In genomic region chr14:88466416-88466815, GRCm38 (mm10) we compare ENCODE assay signal across 14 mouse cellular contexts. TPM values are rescaled to one million over a fixed set of nuclear protein-coding genes. Genes with fewer than 3 reads are reported as not detected.
DNase-seq lines count a peak whose midpoint lies in the region; ATAC-seq and TF ChIP-seq lines count a peak whose summit lies in the region.
"Had no signal": no experiment of that assay in that cellular context is flagged by ENCODE, and none has a peak within 500 bp of the region (broad histone marks: within the 10 kb centered on the region; RNA-seq: fewer than 3 reads in every experiment).

No protein-coding gene starts in this region.

- no peak overlapping the region for H3K4me3 ChIP-seq in lung, postnatal 0 days (ENCODE audit: low read depth, low read length)
- no peak overlapping the region for H3K4me3 ChIP-seq in midbrain, embryonic 15.5 days
- H3K4me3 ChIP-seq: embryonic facial prominence, embryonic 12.5 days; heart, embryonic 12.5 days; limb, embryonic 12.5 days; myocyte; stomach, embryonic 15.5 days had no signal

- H3K27ac ChIP-seq in lung, postnatal 0 days (ENCODE audit: low read length): no peak overlapping the region
- no peak overlapping the region for H3K27ac ChIP-seq in midbrain, embryonic 15.5 days
- H3K27ac ChIP-seq: embryonic facial prominence, embryonic 12.5 days; limb, embryonic 12.5 days; stomach, embryonic 15.5 days had no signal

- no peaks in the 10 kb centered on the region for H3K9me3 ChIP-seq in lung, postnatal 0 days (ENCODE audit: low read length)
- no peaks in the 10 kb centered on the region for H3K9me3 ChIP-seq in midbrain, embryonic 15.5 days
- H3K9me3 ChIP-seq: embryonic facial prominence, embryonic 12.5 days; heart, embryonic 12.5 days; limb, embryonic 12.5 days; stomach, embryonic 15.5 days had no signal

- TF ChIP-seq EP300 in lung, postnatal 0 days (IDR thresholded peaks at IDR 0.05): no peak

- H3K27me3 ChIP-seq in lung, postnatal 0 days (replicated peaks; ENCODE audit: insufficient read depth, low read length): no peaks in the 10 kb centered on the region
- H3K27me3 ChIP-seq in midbrain, embryonic 15.5 days (replicated peaks): no peaks in the 10 kb centered on the region
- H3K27me3 ChIP-seq: stomach, embryonic 15.5 days had no signal

- no peaks in the 10 kb centered on the region for H3K4me1 ChIP-seq in lung, postnatal 0 days (ENCODE audit: insufficient read depth, low read depth, low read length)
- H3K4me1 ChIP-seq in midbrain, embryonic 15.5 days: peaks cover 22% of the 10 kb centered on the region
- H3K4me1 ChIP-seq: embryonic facial prominence, embryonic 12.5 days had no signal

- DNase-seq in heart, postnatal 4 days: peak; percentile 13
- no peak for DNase-seq in heart, postnatal 36 days
- peak; percentile 45 for DNase-seq in lung, postnatal 0 days (ENCODE audit: low spot score)
- no peak for DNase-seq in lung, postnatal 4 days
- peak; percentile 49 for DNase-seq in adipocyte (ENCODE audit: low spot score)
- no peak for DNase-seq in frontal cortex, postnatal 14 days (ENCODE audit: low spot score in 2 of 2)

- 85% methylated on average over 1 of the region's 1 CpGs for WGBS in lung, postnatal 0 days
- WGBS in midbrain, embryonic 15.5 days: 95% methylated on average over 1 of the region's 1 CpGs

- no peak for ATAC-seq in lung, postnatal 0 days
- no peak for ATAC-seq in midbrain, embryonic 15.5 days (replicated peaks)
- ATAC-seq in megakaryocyte, adult 5-6 weeks (ENCODE audit: poor library complexity, severe bottlenecking): no peak
- ATAC-seq: activated CD4-positive, CD25-positive, alpha-beta regulatory T cell, adult 4 months had no signal

- no peaks in the 10 kb centered on the region for H3K36me3 ChIP-seq in lung, postnatal 0 days (ENCODE audit: insufficient read depth, low read length)
- no peaks in the 10 kb centered on the region for H3K36me3 ChIP-seq in midbrain, embryonic 15.5 days (replicated peaks)
- H3K36me3 ChIP-seq: embryonic facial prominence, embryonic 12.5 days; heart, embryonic 12.5 days; limb, embryonic 12.5 days; stomach, embryonic 15.5 days had no signal

- no peak overlapping the region for H3K9ac ChIP-seq in lung, postnatal 0 days (replicated peaks; ENCODE audit: low read depth)
- H3K9ac ChIP-seq in midbrain, embryonic 15.5 days: no peak overlapping the region
- H3K9ac ChIP-seq: embryonic facial prominence, embryonic 12.5 days; heart, embryonic 12.5 days; limb, embryonic 12.5 days; stomach, embryonic 15.5 days had no signal

- no peak overlapping the region for H3K4me2 ChIP-seq in lung, postnatal 0 days (replicated peaks; ENCODE audit: low read depth, low read length)
- peak overlapping the region; percentile 21; the same call in 1 of the 2 replicates for H3K4me2 ChIP-seq in midbrain, embryonic 15.5 days
- H3K4me2 ChIP-seq: embryonic facial prominence, embryonic 12.5 days; heart, embryonic 12.5 days; limb, embryonic 12.5 days; stomach, embryonic 15.5 days had no signal

- intact Hi-C loops in heart, postnatal 36 days (cut with DNase I): loop anchor here (5.0 kb wide), 1 partner anchor 1004 kb away; no protein-coding TSS in a partner anchor

- TF ChIP-seq CTCF in lung, postnatal 0 days (IDR thresholded peaks at IDR 0.05): peak; percentile 71

RNA-seq across cellular contexts. Expression of gene Pcdh20, which starts 4.8 kb away (rescaled TPM):
- total RNA-seq in heart, postnatal 4 days (2021): 1 to 10 TPM in 1 of 2 experiments, under 1 TPM in 1; 0.86 to 1.3 TPM
- under 1 TPM; 0.35 to 0.47 TPM for total RNA-seq in heart, postnatal 36 days (2021)
- 1.1 and 1.2 TPM in 2 replicates for polyA plus RNA-seq in lung, postnatal 0 days (2015; fragmentation: Nextera tagmentation; extraction: Ambion mirVana)
- polyA plus RNA-seq in midbrain, embryonic 15.5 days (2015; fragmentation: Nextera tagmentation; extraction: Ambion mirVana): 6.1 and 7.1 TPM in 2 replicates
- not detected in 2 replicates for total RNA-seq in megakaryocyte, adult 5-6 weeks (2015)
- not detected in 2 replicates for total RNA-seq in megakaryocyte, adult 5-6 weeks (2017)
- polyA plus RNA-seq: activated CD4-positive, CD25-positive, alpha-beta regulatory T cell, adult 4 months had no signal

Comparison
In these comparisons a context has a peak if more than half of its experiments do, and no peak if none do; other contexts are left out.
1. DNase-seq: peak in heart, postnatal 4 days (single experiment), lung, postnatal 0 days (single experiment) and adipocyte (single experiment); none in heart, postnatal 36 days (0 of 2), lung, postnatal 4 days (0 of 2) and frontal cortex, postnatal 14 days (0 of 2).